Mouse (Mus musculus) neutrophil, adult 59 days (primary cell): ENCODE data around the gene Ftsj1. TPM values are rescaled to one million over a fixed set of nuclear protein-coding genes. Genes with fewer than 3 reads are reported as not detected.

Source experiments
- total RNA-seq, 2 experiments: library from RNA; stranded (reverse); gene quantifications; 1 replicate in 1 of 2; 2 replicates in 1 of 2; pipeline ENCODE4 v1.2.4; 2023

Ftsj1 gene
- total RNA-seq = 10 to 100 TPM; 14.8 to 17.0 TPM

GRCm38 (mm10) chrX:8252334-8253285, at the start of gene Ftsj1:
Gene Ftsj1 (minus strand): TSS chrX:8252406.

GRCm38 (mm10) chrX:8271083-8271820, 19.0 kb upstream of the Ftsj1 start, which contains the start of gene Slc38a5:
Gene Slc38a5 (plus strand): TSS chrX:8271133.

GRCm38 (mm10) chrX:8206015-8206693, 46.1 kb downstream of the Ftsj1 start, which contains the start of gene Porcn:
Gene Porcn (minus strand): TSS chrX:8206525.

GRCm38 (mm10) chrX:8193419-8193723, 58.8 kb downstream of the Ftsj1 start, which contains the start of gene Ebp:
Gene Ebp (minus strand): TSS chrX:8193512.

Other genes with a start within 250 kb of the Ftsj1 start
- not detected for gene Glod5, start 233.9 kb downstream of the Ftsj1 start, total RNA-seq
- gene Suv39h1, start 177.6 kb downstream of the Ftsj1 start, total RNA-seq = 10 to 100 TPM; 30.6 to 35.0 TPM
- gene Was, start 161.9 kb downstream of the Ftsj1 start, total RNA-seq = 100 to 1,000 TPM; 161 to 164 TPM
- gene Wdr13, start 119.5 kb downstream of the Ftsj1 start, total RNA-seq = 10 to 100 TPM; 34.0 to 39.2 TPM
- 100 to 1,000 TPM; 325 to 356 TPM for gene Rbm3, start 106.5 kb downstream of the Ftsj1 start, total RNA-seq
- 10 to 100 TPM; 10.3 to 15.6 TPM for gene Tbc1d25, start 76.2 kb downstream of the Ftsj1 start, total RNA-seq
- gene Ebp, start 58.9 kb downstream of the Ftsj1 start, total RNA-seq = 10 to 100 TPM; 37.5 to 49.5 TPM
- under 1 TPM; 0.31 to 0.77 TPM for gene Porcn, start 45.9 kb downstream of the Ftsj1 start, total RNA-seq
- gene Slc38a5, start 18.7 kb upstream of the Ftsj1 start, total RNA-seq = 10 to 100 TPM in 1 of 2 experiments, 1 to 10 TPM in 1; 2.1 to 16.0 TPM
- gene Ssxb10, start 75.0 kb upstream of the Ftsj1 start, total RNA-seq = not detected
- not detected for gene Ssxb9, start 114.6 kb upstream of the Ftsj1 start, total RNA-seq
- gene Ssxb1, start 160.9 kb upstream of the Ftsj1 start, total RNA-seq = not detected
- not detected for gene Ssxb2, start 209.3 kb upstream of the Ftsj1 start, total RNA-seq